Mouse (Mus musculus) heart, adult 8-10 months (tissue): Measurements from ENCODE around the gene Sipa1l3. TPM values are rescaled to one million over a fixed set of nuclear protein-coding genes. Genes with fewer than 3 reads are reported as not detected.

Source experiments
- DNase-seq: peaks from one replicate; pipeline ENCODE4 v3.0.0; 2022; ENCODE audit warnings: low spot score
- total RNA-seq, 4 experiments: library from RNA; stranded (reverse); gene quantifications; 2 replicates each; pipeline ENCODE4 v1.2.4; 2022

Sipa1l3 gene
- total RNA-seq, 4 experiments from 2014 or later, result 6.8 to 10.3 (median 8.2) TPM

DNA sequence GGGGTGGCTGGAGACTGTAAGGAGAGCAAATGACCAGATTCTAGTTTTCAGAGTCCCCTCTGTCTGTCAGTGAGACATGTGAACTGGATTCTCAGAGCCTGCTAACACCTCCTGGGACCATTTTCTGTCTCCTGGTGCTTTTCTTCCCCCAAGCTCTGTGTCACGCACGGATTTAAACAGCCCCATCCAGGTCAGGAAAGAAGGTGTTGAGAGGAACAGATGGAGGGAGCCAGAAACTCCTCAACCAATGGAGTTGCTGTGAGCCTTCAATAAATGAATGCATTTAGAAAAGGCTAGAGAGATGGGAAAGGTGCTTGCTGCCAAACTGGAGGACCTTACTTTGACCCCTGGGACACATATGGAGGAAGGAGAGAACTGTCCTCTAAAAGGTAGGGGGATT, 180.7 kb downstream of the Sipa1l3 start:
- no peak for DNase-seq

DNA sequence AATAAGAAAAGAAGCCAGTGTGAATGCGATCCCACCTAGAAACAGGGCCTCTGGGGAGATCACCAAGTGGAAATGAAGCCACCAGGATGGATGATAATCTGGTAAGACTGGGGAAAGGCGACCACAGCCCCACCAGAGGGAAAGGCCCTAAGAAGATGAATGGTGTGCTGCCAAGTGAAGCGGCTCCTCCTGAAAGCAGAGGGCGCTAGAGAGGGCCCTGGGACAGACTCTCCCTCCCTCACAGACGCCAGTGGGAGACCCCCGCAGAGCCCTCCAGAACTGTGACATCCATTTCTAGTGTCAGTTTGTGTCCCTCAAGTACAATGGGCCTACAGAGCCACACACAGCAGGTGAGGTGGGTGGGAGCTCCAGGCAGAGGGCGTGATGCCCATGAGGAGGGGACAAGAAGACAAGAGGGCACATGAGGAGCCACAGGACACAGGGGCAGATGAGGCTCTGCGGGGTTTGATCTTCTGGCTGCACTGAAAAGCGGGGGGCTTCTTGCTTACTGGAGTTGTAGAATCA, 181.6 kb downstream of the Sipa1l3 start:
- no peak for DNase-seq

DNA sequence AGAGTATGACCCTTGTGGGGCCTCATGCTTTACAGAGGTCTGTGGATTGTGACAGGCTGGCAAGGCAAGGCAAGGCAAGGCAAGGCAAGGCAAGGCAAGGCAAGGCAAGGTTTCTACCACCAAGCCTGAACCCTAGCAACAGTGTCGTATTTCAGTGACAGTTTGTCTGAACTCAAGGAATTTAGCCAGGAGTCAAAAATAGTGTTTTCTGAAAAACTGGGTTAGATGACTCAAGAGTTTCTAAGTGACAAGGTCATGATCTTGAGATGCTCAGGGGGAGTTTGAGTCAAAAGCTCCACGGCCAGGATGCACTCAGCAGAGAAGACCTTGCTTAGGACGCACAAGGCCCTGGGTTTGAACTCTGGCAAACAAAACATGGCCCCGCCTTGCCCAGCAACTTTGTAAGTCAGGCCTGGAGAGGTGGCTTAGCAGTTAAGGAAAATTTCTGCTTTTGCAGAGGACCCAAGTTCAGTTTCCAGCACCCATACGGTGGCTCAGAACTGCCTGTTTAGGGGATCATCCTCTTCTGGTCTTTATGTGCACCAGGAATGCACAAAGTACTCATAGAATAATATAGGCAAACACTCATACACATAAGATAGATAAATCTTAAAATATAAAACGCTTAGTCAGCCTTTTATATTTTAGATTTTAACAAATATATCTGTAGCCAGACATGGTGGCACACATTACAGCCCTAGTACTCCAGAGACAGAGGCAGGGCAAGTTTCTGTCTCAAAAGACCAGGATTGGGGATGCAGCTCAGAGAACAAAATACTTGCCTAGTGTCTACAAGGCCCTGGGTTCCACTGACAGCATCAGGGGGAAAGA, 182.4 kb downstream of the Sipa1l3 start:
- DNase-seq, result no peak

DNA sequence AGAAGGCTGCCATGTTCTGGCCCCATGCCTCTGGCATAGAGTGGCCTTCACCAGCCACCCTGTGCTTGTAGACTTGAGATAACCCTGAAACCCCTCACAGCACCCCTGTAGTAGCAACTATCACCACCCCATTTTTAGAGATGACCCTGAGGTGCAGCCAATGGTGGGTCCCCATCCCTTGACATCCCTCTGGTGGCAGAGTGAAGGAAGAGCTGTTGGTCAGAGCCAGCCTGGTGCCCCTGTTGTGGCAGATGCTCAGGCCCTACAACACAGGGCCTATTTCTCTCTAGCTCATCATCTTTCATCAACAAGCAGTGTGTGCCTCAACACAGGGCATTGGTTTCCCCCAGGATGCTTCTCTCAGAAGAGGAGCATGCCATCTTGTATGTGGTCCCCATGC, 183.2 kb downstream of the Sipa1l3 start:
- DNase-seq, result no peak

DNA sequence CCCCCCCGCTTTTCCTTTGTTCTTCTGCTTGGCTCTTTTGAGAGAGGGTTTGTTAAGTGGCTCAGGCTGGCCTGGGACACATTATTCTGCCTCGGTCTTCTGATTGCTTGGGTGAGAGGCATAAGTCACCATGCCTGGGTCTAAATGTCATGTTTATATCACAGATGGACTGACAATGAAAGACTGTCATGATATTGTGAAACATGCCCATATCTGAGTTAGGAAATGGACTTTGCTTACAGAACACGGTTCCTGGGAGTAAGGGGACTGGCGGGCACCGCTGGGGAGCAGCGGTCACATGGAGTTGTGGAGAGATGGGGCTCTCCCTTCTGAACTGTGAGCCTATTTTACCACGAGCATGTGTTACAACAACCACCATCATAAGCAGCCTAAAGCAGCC, 184.3 kb downstream of the Sipa1l3 start:
- DNase-seq, result no peak

DNA sequence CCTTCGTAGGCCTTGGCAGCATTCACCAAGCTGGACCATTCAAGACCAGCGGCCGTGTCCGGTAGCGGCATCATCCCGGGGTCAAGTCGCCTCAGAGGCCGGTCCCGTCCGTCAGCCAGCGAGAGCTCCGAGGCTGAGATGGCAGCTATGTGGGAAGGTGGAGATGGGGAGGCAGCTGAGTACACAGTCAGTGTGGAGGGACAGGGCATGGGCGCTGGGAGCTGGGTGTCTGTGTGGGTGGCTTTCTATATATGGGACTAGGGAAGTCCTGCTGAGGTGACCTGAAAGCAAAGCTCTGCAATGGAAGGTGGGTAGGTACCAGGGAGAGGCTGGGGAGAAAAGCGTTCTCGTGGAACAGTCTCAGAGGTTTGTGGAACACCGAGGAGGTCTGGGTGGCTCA, 189.5 kb downstream of the Sipa1l3 start:
- DNase-seq, result no peak

DNA sequence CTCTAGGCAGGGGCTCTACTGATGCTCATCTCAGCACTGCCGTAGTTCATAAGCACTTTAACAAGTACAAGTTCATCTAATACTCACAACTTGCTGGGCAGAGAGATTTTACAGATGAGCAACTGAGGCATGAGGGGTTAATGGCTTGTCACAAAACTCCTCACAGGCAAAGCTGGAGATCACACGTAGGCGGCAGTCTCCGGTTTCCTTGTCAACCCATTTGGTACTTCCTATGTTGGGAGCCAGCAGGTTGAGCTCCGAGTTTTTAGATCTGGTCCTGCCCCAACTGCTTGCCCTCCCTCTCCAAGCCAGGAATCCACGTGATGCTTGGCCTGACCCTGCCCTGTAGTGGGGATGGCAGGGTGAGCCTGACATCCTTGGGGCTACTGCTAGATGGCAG, 191.4 kb downstream of the Sipa1l3 start:
- no peak for DNase-seq

DNA sequence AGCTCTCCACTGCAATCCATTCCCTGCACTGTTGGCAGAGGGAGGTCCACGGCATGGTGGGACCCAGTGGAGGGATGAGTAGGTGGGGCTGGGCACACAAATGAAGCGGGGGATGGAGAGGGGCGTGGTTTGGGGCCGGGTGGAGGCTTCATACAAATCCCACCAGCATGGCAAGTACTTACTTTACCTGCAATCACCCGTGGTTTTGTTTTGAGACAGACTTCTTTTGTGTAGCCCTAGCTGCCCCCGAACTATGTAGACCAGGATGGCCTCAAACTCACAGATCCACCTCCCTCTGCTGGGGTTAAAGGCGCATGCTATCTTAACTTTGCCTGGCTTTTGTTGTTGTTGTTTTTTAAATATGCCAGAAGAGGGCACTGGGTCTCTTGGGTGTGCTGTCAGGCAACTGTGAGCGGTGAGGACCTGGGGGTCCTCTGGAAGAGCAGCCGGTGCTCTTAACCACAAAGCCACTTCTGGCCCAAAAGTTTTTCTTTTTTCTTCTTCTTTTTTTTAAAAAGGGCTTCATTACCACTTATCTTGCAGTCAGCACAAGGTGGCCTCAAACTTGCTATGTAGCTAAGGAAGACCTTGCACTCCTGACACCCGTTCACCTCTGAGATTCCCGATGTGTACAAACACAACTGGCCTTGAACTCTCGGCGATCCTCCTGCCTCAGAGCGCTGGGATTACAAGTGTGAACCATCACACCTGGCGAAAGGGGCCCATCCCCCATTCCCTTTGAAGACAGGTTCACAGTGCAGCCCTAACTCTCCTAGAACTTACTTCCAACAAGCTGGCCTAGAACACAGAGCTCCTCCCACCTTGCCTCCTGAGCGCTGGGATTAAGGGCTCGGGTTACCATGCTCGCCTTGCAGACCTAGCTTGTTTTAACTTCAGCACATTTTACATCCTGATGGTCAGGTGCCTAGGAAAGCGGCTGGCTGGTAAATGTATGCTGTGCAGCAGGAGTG, 198.8 kb downstream of the Sipa1l3 start:
- no peak for DNase-seq

DNA sequence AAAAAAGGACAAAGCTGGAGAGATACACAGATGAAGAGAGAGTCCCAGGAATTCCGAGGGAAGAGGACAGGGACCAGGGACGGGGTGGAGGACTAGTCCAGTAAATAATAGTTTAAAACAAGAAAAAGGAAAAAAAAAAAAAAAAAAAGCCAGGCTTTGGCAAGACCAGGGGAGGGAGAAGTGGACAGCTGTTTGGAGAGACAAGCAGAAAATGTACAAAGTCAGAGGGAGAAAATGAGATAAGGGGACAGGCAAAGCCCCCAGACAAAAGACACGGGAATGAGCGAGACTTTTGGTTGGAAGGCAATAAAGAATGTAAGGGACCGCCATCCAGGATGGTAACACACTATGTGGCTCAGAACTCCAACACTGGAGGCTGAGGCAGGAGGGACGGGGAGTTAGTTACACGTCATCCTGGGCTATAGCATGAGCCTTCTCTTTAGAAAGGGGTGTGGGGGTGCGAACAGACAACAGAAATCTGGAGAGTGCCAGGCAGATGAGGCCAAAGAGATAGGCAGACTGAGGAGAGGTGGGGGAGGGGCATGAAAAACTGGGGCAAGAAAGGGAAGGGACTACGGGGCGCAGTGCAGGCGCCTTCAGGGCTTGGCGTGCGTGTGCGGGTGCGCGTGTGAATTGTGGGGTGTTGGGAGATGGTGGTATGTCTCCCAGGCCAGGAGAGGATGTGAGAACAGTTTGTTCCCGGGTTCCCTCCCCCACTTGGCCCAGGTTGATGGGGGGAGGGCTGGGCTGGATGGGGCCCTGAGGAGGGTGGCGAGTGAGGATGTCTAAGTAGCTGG, 200.1 kb downstream of the Sipa1l3 start:
- DNase-seq, result no peak

DNA sequence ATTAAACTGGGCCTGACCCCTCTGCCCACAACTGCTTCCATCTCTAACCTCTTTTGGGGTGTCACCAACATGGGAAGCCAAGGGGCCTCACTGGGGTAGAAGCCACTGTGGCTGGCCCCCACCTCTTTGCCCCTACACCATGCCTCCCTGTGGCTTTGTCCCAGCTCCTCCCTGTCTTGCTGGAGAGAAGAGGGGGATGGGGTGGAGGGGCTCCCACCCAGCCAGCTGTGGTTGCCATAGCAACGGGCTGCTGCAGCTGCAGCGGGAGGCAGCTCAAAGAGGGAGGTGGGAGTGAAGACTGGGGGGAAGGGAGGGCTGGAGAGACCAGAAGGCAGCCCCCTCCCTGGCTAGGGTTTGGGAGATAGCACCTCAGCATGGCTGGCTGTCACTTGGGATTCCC, 200.9 kb downstream of the Sipa1l3 start:
- no peak for DNase-seq

DNA sequence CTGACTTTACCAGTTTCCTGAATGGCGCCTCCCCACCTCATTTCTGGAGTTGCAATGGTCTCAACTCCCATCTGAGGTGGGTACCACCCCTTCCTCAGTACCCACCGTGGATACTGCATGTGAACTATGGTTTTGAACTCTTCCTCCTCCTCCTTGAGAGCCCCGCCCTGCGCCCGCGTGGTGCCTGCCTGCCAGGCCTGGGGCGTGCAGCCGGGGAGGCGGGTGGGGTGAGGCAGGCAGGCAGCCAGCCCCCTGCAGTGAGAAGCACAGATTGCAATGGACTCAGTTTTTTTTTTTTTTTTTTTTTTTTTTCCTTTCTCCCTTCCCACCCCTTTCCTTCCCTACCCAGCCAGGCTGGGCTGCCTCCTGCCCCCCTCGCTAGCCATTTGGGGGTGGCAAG, 201.5 kb downstream of the Sipa1l3 start:
- no peak for DNase-seq

DNA sequence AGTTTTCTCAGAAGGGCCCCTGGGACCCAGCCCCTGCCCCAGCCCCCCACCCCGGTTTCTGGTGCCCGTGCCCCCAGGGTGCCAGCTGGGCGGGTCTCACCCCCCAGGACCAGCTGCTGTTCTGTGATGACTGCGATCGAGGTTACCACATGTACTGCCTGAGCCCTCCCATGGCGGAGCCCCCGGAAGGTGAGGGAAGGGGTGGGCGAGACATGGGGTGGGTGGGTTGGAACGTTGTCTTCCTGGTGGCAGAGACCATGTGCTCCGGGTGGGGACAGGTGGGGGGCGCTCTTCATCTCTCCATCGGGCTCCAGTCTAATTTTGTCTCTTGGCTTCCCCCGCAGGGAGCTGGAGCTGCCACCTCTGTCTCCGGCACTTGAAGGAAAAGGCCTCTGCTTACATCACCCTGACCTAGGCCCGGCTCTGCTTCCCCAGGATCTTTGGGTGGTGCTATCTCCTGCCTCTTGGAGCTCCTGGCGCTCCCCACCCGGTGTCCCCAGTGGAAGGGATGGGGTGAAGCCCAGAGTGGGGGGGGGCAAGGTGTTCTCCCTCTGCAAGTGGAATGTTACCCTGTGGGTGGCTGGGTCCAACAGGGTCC, 202.2 kb downstream of the Sipa1l3 start:
- no peak for DNase-seq

DNA sequence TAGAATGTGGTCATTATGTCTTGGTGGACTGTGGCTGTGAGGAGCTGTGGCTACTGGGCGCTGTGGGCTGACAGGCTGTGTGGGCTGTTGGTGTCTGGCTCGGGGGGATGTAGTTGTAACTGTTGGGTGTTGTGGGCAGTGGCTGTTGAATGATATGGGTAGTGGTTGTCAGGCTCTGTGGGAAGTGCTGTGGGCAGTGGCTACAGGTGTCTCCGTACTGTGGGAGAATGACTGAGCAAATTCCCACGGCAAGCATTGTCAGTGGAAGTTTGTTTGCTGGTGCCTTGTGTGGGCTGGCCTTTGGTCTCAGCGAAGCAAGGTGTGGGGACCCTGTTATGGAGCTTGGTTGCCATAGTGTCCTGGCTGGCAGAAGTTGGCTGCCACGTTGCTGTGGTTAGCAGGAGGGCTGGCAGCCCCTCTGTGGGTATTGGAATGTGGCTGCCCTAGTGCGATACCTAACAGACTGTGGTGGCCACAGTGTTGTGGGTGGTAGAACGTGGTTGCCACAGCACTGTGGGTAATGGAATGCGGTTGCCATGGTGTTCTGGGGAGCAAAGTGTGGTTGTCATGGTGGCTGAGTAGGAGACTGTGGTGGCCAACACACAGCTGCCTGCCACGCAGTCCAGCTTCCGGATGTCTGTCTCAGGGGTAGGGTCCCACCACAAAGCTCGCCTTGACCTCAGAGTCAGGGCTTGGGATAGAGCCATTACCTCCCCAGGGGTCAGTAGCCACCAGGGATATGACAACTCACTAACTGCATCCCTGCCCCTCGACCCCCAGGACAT, 203.4 kb downstream of the Sipa1l3 start:
- no peak for DNase-seq

DNA sequence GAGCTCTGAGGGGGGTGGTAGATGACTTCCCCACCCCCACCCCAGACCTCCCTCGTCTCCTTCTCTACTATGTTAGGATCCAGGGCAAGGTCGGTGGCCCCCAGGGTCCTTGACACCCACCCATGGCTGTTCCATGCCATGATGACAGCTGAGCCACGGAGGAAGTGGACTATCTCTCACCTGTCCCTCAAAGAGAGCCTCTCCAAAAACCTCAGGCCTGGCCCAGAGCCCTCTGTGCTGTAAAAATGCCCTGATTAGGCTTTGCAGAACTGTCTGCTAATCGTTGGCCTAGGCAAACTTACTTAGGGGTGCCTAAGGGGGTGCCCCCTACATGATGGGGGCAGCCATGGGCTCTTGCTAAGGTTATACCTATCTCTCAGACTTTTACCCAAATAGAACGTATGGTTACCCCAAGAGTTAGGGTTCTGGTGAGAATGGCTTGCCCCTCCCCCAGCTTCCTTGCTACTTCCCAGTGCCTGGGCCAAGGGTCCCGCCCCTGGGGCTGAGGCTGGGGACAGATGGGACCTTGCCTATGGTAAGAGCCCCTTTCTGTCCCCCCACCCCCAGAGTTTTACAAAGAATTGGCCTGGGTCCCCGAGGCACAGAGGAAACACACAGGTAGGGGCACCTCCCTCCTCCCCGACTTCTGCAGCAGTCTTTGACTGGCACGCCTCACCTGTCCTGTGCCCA, 204.7 kb downstream of the Sipa1l3 start:
- DNase-seq, result no peak

DNA sequence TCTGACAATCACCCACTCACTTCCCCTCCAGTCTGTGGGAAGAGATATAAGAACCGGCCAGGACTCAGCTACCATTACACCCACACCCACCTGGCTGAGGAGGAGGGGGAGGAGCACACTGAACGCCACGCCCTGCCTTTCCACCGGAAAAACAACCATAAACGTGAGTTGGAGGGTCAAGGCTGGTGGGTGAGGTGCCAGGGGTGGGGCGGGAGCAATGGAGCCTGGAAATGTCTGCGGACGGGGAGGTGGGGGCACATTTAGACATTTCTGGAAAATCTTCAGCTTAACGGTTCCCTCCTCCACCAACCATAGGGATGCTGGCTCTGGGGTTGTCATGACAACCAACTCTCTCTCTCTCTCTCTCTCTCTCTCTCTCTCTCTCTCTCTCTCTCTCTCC, 205.4 kb downstream of the Sipa1l3 start:
- no peak for DNase-seq

DNA sequence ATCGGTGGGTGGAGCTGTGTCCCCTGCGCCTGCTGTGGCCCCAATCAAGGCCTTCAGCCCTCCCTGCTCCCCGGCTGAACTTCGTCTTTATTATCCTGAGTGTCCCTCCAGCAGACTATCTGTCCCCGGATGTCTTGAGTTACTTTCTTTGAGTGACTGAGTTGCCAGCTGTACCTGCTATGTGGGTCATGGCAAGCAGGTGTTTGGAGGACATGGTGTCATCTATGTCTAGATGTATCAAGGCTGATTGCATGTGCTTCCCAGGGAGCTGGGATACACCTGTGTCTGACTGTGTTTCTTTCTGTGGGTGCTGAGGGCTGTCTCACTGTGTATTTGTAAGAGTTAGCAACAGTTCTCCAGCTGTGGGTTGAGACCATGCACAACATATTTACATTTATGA, 208.7 kb downstream of the Sipa1l3 start:
- DNase-seq, result no peak

DNA sequence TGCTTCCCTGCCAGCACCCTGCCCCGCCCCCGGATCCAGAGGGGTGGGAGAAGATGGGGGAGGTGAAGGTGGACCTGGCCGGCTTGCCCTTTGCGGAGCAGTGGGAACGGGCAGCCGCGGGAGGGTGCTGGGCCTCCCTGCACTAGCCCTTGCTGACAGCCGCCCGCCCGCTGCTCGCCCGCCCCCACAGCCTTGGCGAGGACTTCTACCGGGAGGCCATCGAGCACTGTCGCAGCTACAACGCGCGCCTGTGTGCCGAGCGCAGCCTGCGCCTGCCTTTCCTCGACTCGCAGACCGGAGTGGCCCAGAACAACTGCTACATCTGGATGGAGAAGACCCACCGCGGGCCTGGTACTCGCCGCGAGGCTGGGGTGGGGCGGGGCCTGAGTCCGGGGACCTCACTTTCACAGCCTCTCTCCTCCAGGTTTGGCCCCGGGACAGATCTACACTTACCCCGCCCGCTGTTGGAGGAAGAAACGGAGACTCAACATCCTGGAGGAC, 209.2 kb downstream of the Sipa1l3 start:
- DNase-seq, result no peak

DNA sequence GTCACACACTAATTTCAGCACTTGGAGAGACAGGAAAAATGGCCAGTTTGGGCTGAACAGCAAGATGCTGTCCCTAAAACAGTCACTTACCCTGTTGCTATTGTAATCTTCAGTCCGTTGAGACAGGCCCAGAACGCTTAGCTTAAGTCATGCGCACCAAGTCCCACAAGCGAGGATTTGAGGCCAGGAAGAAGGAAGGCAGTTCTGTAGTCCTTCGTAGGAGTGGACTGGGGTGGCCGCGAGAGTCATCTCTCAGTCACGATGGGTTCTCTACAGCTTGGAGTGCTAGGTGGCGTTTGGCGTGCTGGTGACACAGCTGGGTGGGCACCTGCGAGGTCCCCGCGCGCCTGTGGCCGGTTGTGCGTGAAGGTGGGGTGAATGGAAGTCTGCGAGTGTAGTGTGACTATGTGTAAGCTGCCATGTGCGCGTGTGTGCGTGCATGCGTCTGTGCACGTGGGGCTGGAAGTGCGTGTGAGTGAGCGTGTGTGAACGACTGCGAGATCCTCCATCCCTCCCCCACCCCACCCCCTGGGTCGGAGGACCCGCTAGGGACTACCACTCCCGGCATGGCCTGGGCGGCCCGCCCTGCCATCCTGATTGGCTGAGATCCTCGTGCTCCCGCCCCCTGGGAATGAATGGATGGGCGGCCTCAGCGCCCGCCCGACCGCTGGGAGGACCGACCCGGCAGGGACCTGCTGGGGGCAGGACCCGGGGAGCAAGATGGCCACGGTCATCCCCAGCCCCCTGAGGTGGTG, 210.9 kb downstream of the Sipa1l3 start:
- DNase-seq, result peak; percentile 87

DNA sequence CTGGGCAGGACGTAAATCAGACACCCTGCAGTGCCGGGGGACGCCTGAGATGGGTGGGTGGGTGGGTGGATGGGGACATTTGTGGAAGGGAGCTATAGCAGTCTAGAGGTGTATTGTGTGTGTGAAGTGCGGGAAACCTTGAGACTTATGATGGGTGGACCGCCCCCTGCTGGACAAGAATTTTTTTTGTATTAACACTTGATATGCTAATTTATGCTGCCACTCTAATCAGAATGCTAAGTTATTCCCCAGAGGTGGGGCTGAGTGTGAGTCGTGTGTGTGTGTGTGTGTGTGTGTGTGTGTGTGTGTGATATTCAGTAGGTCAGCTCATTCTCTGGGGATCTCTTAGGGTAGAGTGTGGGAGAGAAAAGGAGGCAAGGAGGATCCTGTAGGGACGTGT, 211.8 kb downstream of the Sipa1l3 start:
- DNase-seq, result no peak
